Mouse (Mus musculus) spleen, adult 2 months (tissue): Measurements from ENCODE around the gene Elp6. TPM values are rescaled to one million over a fixed set of nuclear protein-coding genes. Genes with fewer than 3 reads are reported as not detected.

Experiments used
- DNase-seq, 2 experiments: peaks; one replicate each; pipeline versions ENCODE4 v3.0.0 to v3.0.0-alpha.2; 2012 to 2021; ENCODE audit warnings: low spot score in 2 of 2, low read depth in 1 of 2
- H3K27ac ChIP-seq: fragments of 200-500 bp; 2 replicates; pipeline ENCODE4 v1.5.1; 2012; ENCODE audit warnings: low read length, inconsistent platforms; ENCODE audit not compliant: insufficient read depth
- H3K27me3 ChIP-seq: fragments of 200-500 bp; 2 replicates; pipeline ENCODE4 v1.6.1; 2012; ENCODE audit warnings: mild to moderate bottlenecking, moderate library complexity, low read length, inconsistent platforms; ENCODE audit not compliant: control insufficient read depth, insufficient read depth
- H3K36me3 ChIP-seq: fragments of 200-500 bp; 2 replicates; pipeline ENCODE4 v1.6.1; 2012; ENCODE audit warnings: mild to moderate bottlenecking, low read length, inconsistent platforms; ENCODE audit not compliant: control insufficient read depth, insufficient read depth
- H3K4me1 ChIP-seq: fragments of 200-500 bp; 2 replicates; pipeline ENCODE4 v1.6.1; 2011; ENCODE audit warnings: inconsistent platforms; ENCODE audit not compliant: control insufficient read depth, insufficient read depth, insufficient read length
- H3K4me3 ChIP-seq: fragments of 200-500 bp; 2 replicates; pipeline ENCODE4 v1.5.1; 2011; ENCODE audit warnings: mild to moderate bottlenecking, inconsistent platforms; ENCODE audit not compliant: insufficient read depth, insufficient read length; ENCODE audit errors: extremely low read depth
- CTCF ChIP-seq: fragments of 200-500 bp; IDR thresholded peaks from 2 replicates; pipeline ENCODE4 v1.5.1; 2011; ENCODE audit warnings: mild to moderate bottlenecking, inconsistent platforms; ENCODE audit not compliant: insufficient read depth, insufficient read length, insufficient replicate concordance; ENCODE audit errors: extremely low read depth
- POLR2A ChIP-seq: fragments of 200-500 bp; IDR thresholded peaks from 2 replicates; pipeline ENCODE4 v1.6.1; 2011; ENCODE audit warnings: low read depth, low read length, inconsistent platforms
- WGBS: fragments of 180-500 bp; shearing (Covaris S2); methylation state at CpG from one replicate; pipeline ENCODE4 v1.1.7; 2018; 5-methylcytosine and 5-hydroxymethylcytosine counted together
- polyA plus RNA-seq: library from polyadenylated mRNA; depleted of rRNA; stranded (reverse); fragments of >200 nt; gene quantifications from 2 replicates; pipeline ENCODE4 v1.2.3, GENCODE M21; 2012

Gene Elp6
- polyA plus RNA-seq, 1 experiment: 8.0 TPM

DNA sequence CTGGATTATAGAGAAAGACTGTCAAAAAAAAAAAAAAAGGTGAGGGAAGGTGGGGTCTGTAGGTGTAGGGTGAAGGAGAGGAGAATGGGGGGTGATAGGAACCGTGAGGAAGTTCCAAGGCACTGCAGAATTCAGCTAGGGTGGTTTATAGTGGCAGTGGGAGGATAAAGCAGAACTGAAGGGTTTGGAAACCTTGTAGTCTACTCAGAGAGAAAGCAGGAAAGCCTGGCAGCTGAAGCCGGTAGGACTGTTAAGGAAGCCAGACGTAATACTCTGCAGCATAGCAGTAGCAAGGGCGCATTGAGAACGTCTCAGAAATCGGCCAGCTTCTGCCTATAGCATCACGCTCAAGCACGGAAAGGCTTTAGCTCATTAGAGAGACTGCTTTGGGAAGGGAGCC is 37.0 kb downstream of the Elp6 start:
- Histone ChIP-seq H3K27ac (no peak overlapping the region), H3K4me3 (no peak overlapping the region), H3K27me3 (no peaks in the 10 kb centered on the region), H3K36me3 (no peaks in the 10 kb centered on the region), H3K4me1 (no peaks in the 10 kb centered on the region; the same call in 1 of the 2 replicates)
- no peak for DNase-seq
- TF ChIP-seq POLR2A: no peak
- no peak for TF ChIP-seq CTCF
- WGBS: 81% methylated on average over 8 of the region's 8 CpGs

DNA sequence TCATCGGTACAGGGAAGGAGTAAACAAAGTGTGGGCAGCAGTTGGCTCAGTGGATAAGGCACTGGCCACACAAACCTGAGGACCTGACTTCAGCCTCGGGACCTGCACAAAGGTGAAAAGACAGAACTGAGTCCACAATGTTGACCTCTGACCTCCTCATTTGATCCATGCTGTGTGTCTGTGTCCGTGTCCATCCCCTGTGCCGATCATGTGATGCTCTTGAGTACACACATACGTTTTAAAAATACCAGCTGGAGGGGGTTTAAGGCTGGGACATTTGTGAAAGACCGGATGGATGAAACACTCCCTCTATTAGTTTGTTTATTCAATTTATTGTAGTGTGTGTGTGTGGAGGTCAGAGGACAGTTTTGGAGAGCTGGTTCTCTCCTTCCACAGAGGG is 38.8 kb downstream of the Elp6 start:
- Histone ChIP-seq H3K36me3 (no peaks in the 10 kb centered on the region), H3K27me3 (no peaks in the 10 kb centered on the region), H3K27ac (no peak overlapping the region), H3K4me1 (no peaks in the 10 kb centered on the region; the same call in 1 of the 2 replicates), H3K4me3 (no peak overlapping the region)
- 85% methylated on average over 6 of the region's 6 CpGs for WGBS
- TF ChIP-seq CTCF (no peak), POLR2A (no peak)
- DNase-seq: no peak

DNA sequence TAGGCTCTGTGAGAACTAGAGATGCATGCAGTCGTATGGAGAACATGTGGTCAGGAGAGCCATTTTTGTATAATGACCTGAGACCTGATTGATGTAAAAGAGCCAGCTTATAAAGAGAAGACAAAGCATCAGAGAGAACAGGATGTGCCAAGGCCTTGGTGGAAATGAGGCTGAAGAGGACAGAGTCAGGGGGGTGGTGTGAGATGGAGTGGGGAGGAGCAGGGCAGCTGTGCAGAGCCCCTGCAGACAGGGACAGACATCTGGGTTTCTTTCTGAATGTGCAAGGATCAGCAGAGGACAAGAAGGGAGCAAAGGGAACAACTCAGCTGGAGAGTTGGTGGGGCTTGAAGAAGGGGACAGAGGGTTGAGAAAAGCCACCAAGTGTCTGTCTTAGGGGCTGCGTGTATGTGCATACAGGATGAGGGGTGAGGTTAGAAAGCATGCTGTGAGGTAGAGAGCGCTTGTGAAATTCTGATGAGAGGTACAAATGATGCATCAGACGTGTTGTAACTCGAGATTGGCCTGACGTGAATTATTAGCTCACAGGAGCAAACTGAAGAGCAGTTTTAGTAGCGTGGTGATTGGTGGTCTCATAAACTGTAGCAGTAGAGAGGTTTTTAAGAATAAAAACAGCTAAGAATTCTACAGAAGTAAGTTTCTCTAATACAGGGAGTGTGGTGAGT is 40.2 kb downstream of the Elp6 start:
- no peak for TF ChIP-seq POLR2A
- no peak for TF ChIP-seq CTCF
- Histone ChIP-seq H3K4me1 (no peaks in the 10 kb centered on the region), H3K36me3 (no peaks in the 10 kb centered on the region), H3K27ac (no peak overlapping the region), H3K4me3 (no peak overlapping the region), H3K27me3 (no peaks in the 10 kb centered on the region)
- DNase-seq: no peak
- 85% methylated on average over 7 of the region's 7 CpGs for WGBS

DNA sequence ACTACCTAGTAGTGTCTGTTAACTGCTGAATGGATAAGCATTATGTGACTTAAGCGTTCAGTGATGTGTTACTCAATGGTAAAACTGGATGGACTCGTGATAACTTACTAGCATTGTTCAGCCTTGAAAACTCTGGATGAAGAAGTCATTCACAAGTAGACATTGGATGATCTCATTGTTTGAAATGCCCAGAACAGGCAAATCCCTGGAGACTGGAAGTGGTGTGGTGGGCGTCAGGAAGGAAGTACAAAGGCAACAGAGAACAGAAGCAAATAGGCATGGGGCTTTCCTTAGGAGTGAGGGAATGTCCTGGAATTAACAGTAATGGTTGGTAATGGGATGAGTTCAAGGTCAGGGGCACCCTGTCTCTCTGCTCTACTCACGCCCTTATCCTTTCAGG is 43.9 kb downstream of the Elp6 start:
- WGBS: 80% methylated on average over 4 of the region's 4 CpGs
- TF ChIP-seq POLR2A (no peak), CTCF (no peak)
- no peak overlapping the region for H3K27ac ChIP-seq

DNA sequence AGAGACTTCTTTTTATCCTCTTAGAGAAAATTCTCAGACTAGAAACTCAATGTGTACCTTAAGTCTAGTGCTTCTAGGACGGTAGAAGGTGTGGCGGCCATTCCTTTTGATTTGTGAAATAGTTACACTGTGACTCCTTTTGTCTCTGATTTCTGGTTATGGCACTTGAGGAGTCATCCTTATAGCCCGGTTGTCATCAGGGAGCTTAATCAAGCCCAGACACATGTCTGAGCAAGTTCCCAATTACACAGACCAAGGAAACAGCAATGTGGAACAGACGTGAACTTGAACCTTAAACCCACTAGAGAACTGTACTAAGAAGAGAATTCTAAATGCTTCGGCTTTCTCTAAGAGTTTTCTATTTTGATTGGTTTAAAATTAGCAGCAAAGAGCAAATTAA is 45.2 kb downstream of the Elp6 start:
- DNase-seq: no peak
- no peaks in the 10 kb centered on the region for H3K27me3 ChIP-seq
- H3K4me3 ChIP-seq: no peak overlapping the region
- no peak overlapping the region for H3K27ac ChIP-seq
- TF ChIP-seq POLR2A: no peak
- TF ChIP-seq CTCF: no peak
- 90% methylated on average over 5 of the region's 5 CpGs for WGBS
- H3K4me1 ChIP-seq: no peaks in the 10 kb centered on the region; the same call in 1 of the 2 replicates
- peaks cover 1% of the 10 kb centered on the region; the same call in 1 of the 2 replicates for H3K36me3 ChIP-seq

More for the DNA sequence above, 43.9 kb downstream of the Elp6 start:
- Histone ChIP-seq H3K4me3 (no peak overlapping the region), H3K4me1 (no peaks in the 10 kb centered on the region; the same call in 1 of the 2 replicates), H3K27me3 (no peaks in the 10 kb centered on the region), H3K36me3 (peaks cover 1% of the 10 kb centered on the region; the same call in 1 of the 2 replicates)
- DNase-seq: no peak

DNA sequence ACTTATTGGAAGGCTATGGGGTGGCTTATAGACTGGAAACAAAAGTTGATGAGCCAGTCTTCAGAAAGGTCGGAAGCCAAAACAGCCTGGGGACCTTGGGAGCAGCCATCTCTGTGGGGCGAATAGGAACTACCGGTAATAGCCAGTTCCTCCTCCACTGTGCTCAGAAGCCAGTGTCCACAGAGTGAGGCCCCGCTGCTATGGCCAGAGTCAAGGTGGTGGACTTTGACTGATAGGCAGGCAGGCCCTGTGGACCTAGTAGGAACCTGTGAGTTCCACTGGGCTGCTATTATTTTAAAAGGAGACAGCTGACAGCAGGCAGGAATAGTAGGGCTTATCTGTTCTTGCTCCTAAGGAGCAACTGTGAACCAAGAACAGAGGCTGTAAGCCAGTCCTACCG is 45.6 kb downstream of the Elp6 start:
- H3K4me1 ChIP-seq: no peaks in the 10 kb centered on the region; the same call in 1 of the 2 replicates
- peaks cover 1% of the 10 kb centered on the region; the same call in 1 of the 2 replicates for H3K36me3 ChIP-seq
- TF ChIP-seq POLR2A (no peak), CTCF (no peak)
- WGBS: 84% methylated on average over 5 of the region's 5 CpGs
- no peak overlapping the region for H3K27ac ChIP-seq
- DNase-seq: no peak
- no peak overlapping the region for H3K4me3 ChIP-seq
- no peaks in the 10 kb centered on the region for H3K27me3 ChIP-seq

DNA sequence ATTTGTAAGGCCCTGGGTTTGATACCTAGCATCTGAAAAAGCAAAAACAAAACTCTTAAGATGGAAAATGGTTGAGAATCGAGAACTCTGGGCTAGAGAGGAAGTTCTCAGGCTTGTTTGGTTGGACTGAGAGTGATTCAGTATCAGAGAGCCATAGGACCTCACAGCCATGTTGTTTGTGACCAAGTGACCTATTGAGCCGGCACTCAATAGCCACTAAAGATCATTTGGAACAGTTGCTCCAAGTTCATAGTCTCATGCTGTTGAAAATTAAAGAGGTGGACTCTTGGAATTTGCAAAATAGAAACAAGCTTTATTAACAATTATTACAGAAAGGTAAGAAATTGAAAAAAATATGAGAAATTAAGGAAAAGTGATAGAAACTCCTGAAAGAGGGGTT is 46.4 kb downstream of the Elp6 start:
- no peak overlapping the region for H3K27ac ChIP-seq
- peaks cover 1% of the 10 kb centered on the region; the same call in 1 of the 2 replicates for H3K36me3 ChIP-seq
- no peak overlapping the region for H3K4me3 ChIP-seq
- H3K4me1 ChIP-seq: no peaks in the 10 kb centered on the region; the same call in 1 of the 2 replicates
- TF ChIP-seq CTCF (no peak), POLR2A (no peak)
- WGBS: 62% methylated on average over 2 of the region's 2 CpGs
- H3K27me3 ChIP-seq: no peaks in the 10 kb centered on the region
- DNase-seq: no peak
